Mouse (Mus musculus): ENCODE data around the gene Ccnyl1.
A peak's percentile ranks its signal among the peaks of the same experiment; 100 is the strongest.

Gene Ccnyl1

DNA sequence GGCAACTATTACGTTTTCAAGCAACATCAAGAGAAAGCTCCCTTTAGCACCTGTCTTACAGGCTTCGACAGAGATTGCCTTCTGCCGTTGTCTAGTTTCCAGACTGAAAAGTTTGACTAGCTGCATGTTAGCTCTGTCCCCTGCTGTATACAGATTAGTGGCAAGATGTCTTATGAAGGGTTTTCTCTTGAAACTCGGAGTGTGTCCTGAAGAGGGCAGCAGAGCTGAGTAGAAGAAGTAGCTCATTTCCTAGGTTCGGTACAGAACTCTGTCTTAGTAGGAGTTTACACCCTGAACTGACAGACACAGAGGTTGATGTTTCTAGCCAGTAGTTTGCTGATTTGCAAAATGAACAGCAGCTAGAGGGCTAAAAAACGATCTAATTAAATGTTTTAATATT is 15.0 kb downstream of the Ccnyl1 start:
- DNase-seq: peak; percentile 90

GRCm38 (mm10) chr1:64706610-64707009 is 16.4 kb downstream of the Ccnyl1 start:
- DNase-seq: no peak

- DNase-seq: peak; percentile 26
These were observed 19.6 kb downstream of the Ccnyl1 start for GRCm38 (mm10) chr1:64709891-64710290.

GRCm38 (mm10) chr1:64712006-64712760 is 21.9 kb downstream of the Ccnyl1 start:
- DNase-seq: no peak

GRCm38 (mm10) chr1:64715458-64715857 is 25.2 kb downstream of the Ccnyl1 start:
- DNase-seq: peak; percentile 11

- peak; percentile 17 for DNase-seq
These were observed 26.5 kb downstream of the Ccnyl1 start for GRCm38 (mm10) chr1:64716589-64717304.

GRCm38 (mm10) chr1:64717504-64717903 is 27.2 kb downstream of the Ccnyl1 start:
- DNase-seq: peak; percentile 76

DNA sequence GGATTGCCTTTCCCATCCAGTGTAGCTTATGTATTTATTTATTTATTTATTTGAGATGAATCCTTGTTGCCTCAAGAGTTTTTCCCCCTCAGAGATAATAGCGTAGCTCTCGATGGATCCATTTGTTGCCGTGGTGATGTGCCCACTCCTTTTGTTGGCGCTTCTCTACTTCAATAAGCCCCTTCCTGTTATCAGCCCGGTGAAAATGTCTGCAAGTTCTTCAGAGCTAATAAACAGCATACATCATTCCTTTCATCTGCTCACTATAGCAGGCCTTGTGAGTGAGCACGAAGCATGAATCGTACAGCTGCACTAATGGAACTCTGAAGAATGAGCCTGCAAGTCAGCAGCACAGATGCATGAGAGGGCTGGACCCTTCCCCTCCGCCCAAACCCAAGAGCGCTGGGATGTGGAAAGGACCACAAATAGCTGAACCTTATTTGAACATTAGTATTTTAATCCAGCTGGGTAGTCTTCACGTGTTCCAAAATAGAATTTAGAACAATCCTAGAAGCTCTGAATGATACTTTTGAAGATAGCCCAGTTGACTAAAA is 30.9 kb downstream of the Ccnyl1 start:
- no peak for DNase-seq

- DNase-seq: no peak
These were observed 39.8 kb downstream of the Ccnyl1 start for GRCm38 (mm10) chr1:64730046-64730445.

DNA sequence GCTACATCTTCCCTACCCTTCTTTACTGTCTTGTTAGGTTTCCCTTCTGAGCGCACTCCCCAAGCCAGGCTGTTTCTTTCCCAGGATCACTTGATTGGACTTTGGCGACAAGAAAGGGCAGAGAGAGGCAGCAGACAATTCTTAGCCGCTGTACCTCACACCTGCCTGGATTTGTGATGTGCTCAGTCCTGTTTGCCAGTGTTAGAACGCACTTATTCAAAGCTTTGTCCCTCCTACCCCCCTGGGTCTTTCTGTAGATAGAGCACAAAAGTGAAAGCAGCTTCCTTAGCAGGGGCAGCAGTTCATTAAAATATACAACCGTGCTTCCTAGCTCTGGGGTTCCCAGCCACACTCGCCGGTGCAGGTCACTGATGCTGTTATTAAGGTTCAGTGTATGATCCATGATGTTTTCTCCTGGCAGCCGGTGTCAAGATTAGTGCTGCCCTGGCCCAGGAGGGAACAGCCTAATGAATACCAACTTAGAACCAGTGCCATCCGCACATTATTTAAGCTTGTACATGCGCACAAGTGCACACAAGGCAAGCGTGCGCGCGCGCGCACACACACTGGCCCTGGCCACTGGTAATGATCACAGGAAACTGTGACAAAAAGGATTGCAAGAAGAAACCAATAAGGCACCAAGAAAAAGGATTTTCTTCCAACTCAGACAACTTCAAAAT is 41.2 kb downstream of the Ccnyl1 start:
- DNase-seq: no peak

DNA sequence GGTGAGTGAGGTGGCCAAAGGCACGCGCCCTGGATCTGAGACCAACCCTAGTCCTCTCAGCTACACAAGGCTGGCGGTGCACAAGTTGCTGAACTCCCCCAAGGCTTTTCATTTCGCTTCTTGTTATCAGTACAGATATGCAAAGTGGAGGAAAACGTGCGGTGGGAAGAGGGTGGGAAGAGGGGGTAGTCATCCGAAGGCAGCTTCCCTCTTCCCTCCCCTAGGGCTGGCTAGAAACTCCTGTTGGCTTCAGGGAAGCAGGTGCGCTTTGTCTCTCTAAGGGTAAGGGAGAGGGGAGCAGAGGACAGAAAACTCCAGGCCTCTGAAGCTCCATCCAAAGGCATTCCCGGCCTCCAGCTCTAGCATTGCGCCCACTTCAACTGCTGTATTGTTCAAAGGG is 41.9 kb downstream of the Ccnyl1 start:
- DNase-seq: no peak

- DNase-seq: no peak
These were observed 42.5 kb downstream of the Ccnyl1 start for GRCm38 (mm10) chr1:64732637-64733200.

DNA sequence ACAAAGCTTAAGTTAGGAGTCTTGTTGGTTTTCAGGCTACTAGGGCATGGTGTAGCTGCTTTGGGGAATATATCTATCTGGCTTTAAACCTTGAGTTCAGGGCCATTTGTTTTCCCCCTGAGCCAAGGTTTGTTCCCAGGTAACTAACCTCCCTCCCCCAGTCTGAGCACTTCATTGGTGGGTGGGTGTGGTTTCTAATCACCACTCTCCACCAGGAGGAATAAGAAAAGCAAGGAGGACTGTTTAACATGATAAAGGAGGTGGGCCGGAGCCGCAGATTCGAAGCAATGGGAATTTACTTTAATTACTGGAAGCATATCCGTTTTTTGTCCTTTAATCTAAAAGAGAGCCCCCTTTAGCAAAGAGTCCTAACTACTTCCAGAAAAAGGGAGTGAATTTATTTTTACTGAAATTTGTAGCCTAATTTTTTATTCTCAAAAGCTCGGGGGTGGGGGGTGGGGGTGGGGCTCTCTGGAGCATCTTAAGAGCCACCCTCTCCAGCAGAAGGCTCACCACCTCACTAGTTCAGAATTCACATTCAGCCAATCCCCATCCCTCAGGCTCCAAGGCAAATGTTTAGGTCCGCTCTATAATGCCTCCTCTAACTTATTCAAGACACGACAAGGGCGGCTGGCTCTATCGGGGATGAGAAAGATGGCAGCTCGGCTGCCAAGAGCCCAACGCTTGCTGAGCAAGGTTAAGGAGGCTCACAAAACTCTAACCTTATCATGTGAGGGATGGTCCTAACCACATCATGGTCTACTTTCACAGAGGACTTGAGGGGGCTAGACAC is 43.4 kb downstream of the Ccnyl1 start:
- peak; percentile 10 for DNase-seq

DNA sequence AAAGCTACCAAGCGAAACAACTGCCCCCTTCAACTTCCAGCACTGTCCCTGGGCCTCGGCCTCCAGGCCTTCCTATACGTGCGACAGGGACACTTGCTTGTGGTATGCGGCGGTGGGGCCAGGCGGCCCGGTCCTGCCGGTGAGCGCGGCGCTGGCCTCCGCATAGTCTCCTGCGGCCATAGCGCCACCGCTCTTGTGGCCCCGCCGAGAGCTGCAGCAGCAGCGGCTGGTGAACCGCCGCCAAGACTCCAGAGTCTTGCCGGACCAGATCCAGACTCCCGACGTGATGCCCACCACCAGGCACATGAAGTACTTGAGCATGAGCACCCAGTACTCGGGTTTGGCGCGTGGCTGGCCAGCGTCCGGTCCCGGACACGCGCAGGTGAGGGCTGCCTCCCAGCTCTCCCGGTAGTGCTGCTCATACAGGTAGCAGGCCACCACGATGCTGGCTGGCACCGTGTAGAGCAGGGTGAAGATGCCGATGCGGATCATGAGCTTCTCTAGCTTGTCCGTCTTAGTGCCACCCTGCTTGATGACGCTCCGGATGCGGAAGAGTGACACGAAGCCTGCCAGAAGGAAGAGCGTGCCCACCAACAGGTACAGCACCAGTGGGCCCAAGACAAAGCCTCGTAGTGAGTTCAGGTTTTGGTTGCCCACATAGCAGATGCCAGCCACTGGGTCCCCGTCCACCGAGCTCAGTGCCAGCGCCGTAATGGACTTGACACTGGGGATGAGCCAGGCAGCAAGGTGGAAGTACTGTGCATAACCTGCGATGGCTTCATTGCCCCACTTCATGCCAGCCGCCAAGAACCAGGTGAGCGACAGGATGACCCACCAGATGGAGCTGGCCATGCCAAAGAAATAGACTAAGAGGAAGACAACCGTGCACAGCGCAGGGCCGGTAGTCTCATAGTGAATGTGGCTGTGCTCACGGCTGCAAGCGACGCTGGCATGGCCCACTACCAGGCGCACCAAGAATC is 44.8 kb downstream of the Ccnyl1 start:
- peak; percentile 41 for DNase-seq

DNA sequence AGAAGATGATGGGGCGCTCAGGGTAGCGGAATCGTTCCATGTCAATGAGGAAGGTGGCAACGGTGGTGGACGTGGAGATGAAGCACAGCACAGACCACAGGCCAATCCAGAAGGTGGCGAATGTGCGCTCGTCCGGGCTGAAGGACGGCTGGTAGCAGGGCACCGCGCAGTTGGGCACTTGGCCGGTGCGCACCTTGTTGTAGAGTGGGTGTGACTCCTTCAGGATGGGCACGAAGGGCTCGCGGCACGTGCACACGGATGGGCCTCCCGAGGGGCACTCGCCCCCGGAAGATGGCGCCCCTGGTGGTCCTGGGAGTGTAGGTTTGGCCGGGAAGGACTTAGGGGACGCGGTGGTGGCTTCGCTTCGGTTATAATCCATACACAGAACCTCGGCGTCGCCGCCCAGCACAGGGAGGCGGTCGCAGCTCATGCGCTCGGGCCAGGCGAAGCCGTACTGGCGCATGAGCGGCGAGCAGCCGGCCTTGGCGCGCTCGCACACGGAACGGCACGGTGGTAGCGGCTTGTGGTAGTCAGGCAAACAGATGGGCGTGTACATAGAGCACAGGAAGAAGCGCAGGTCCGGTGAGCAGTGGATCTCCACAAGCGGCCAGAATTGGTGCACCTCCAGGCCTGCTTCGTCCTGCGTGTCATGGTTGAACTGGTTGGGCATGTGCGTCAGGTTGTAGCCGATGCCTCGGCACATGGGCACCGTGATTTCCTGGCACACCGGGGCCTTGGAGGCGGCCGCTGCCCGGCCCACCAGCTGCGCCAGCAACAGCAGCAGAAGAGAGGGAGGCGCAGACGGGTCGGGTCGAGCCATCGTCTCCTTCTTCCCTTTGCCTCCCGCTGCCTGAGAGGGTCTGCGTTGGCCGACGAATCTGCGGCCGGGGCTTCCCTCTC is 45.8 kb downstream of the Ccnyl1 start:
- peak; percentile 59 for DNase-seq

DNA sequence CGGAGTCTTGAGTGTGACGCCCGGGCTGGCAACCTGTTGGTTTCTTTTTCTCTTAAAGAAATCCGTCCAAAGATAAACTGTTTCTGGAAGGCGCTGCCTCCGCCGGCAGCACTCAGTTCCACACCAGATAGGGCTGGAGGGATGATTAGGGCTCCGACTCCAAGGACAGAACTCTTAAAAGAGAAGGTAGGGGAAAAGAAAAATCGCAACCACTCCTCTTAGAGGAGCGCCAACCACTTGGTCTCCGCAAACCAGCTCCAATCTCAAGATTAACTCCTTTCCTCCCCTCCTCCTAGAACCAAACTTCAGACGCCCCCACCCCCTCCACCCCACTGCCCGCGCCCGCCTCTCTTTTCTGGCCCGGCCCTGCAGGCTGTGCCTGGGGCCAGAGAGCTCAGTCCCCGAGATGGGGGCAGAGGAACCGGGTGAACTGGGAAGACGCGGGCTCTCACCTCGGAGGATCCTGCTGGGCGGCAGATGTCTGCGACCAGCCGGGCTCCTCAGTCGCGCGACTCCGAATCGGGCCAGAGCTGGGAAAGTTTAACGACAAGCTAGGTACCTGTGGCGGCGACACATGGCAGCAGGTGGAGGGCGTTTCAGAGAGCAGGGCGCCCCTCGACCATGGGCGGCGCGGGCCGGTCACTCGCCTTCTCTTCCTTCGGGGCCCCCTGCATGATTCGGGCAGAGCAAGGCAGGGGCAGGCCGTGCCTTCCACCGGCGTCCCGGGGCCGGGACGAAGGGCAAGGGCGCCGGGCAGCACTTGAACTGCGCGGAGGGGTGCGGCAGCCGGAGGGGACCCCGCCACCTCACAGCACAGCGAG is 46.6 kb downstream of the Ccnyl1 start:
- DNase-seq: peak; percentile 47

DNA sequence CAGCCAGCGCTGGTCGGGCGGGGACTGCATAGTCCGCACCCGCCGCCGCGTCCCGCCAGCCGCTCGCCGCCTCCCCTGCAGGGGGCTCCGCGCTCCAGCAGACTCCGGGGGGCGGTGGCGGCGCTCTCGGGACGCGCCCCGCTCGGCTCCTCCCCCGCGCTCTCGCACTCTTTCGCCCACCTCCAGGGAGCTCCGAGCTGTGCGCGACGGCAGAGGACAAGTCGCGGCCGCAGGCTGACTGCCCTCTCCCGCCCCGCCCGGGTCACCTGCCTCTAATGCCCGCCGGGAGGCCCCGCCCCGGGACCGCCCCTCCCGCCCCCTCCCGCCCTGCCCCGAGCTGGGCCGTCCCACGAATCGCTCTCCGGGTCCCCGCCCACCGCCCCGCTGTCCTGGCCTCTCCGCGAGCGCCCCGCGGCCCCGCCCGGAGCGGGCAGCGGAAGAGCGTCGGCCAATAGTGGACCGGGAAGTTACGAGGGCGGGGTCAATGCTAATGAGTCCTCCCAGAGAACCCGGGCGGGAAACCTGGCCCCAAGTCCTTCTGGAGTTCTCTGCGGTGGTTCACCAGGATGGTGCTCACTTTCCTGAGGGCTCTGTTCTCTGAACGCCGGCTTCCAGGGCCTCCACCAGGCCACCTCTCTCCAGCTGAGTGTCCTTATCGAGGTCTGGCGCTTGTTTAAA is 47.4 kb downstream of the Ccnyl1 start, which contains the start of gene Fzd5:
TSS of gene Fzd5 (minus strand) at position 250 of the 678 bp plus-strand sequence.
- peak; percentile 96 for DNase-seq

DNA sequence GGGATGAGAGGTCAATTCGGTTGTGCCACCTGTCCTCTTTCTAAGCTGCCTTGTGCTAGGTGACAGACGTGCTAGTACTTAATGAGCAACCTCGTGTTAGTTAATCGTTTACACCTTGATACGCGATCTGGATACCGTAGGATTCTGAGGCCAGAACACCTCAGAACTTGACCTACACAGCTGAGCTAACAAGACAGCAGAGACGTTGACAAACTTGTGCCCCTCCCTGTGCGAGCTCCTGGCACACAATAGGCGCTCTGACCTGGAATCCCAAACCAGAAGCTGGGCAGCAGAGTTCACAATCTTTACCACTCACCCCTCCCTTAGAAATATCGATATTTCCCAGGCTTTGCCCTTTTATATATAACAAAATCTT is 47.9 kb downstream of the Ccnyl1 start:
- peak; percentile 47 for DNase-seq
